In the genomic region with DNA sequence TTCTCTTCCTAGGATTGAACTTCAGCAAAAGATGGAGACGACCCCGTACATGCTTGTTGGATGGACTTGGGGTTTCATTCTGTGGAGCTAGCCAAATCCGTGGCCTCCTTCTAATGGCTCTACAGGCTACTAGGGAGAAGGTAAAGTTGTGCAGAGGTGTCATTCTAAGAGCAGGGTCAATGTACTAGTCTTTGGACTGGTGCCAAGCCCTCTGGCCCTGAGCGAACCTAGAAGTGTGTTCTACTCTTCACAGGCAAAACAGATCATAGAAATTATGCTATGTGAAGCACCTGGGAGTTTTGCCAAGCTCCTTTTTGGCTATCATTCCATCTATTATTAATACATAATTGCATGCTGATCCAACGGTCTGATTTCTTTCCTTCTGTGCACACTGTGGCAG, we compare ENCODE assay signal across 30 mouse cellular contexts.
DNase-seq lines count a peak whose midpoint lies in the region; ATAC-seq lines count a peak whose summit lies in the region.
"Had no signal": no experiment of that assay in that cellular context is flagged by ENCODE, and none has a peak within 500 bp of the region (broad histone marks: within the 10 kb centered on the region; RNA-seq: fewer than 3 reads in every experiment).

No protein-coding gene starts in this region.

- 78% methylated on average over 5 of the region's 5 CpGs for whole genome bisulfite sequencing in kidney, embryonic 15.5 days
- 80% methylated on average over 5 of the region's 5 CpGs for WGBS in midbrain, embryonic 16.5 days
- 83% methylated on average over 5 of the region's 5 CpGs for WGBS in heart, embryonic 10.5 days

- no peaks in the 10 kb centered on the region for H3K36me3 ChIP-seq in kidney, embryonic 15.5 days
- no peaks in the 10 kb centered on the region for H3K36me3 ChIP-seq in midbrain, embryonic 16.5 days (ENCODE audit: control insufficient read depth, insufficient read depth, low read length)
- no peaks in the 10 kb centered on the region for H3K36me3 ChIP-seq in heart, embryonic 10.5 days
- H3K36me3 ChIP-seq: embryonic facial prominence, embryonic 13.5 days; G1E; hindbrain, embryonic 10.5 days; hindbrain, embryonic 15.5 days; liver, embryonic 12.5 days; neural tube, embryonic 12.5 days had no signal

- peaks cover 52% of the 10 kb centered on the region for H3K27me3 ChIP-seq in kidney, embryonic 15.5 days
- H3K27me3 ChIP-seq in midbrain, embryonic 16.5 days (ENCODE audit: control insufficient read depth, insufficient read depth, low read depth, low read length) = no peaks in the 10 kb centered on the region
- H3K27me3 ChIP-seq in heart, embryonic 10.5 days (ENCODE audit: insufficient read depth, poor library complexity, severe bottlenecking) = no peaks in the 10 kb centered on the region
- H3K27me3 ChIP-seq: embryonic facial prominence, embryonic 13.5 days; hindbrain, embryonic 15.5 days; liver, embryonic 12.5 days; neural tube, embryonic 12.5 days had no signal

- no peak for ATAC-seq in kidney, embryonic 15.5 days (replicated peaks; ENCODE audit: low FRiP score)
- no peak for ATAC-seq in midbrain, embryonic 16.5 days
- ATAC-seq: forebrain, embryonic 16.5 days; inflammation-experienced regulatory T-cells, adult 6 months; liver, embryonic 12.5 days; liver, postnatal 0 days; Patski had no signal

- H3K27ac ChIP-seq in kidney, embryonic 15.5 days = no peak overlapping the region
- H3K27ac ChIP-seq in midbrain, embryonic 16.5 days (ENCODE audit: low read length) = no peak overlapping the region
- no peak overlapping the region for H3K27ac ChIP-seq in heart, embryonic 10.5 days
- H3K27ac ChIP-seq: embryonic facial prominence, embryonic 13.5 days; hindbrain, embryonic 10.5 days; hindbrain, embryonic 15.5 days; kidney, postnatal 0 days; layer of hippocampus, adult 2 months; liver, embryonic 12.5 days; neural tube, embryonic 12.5 days; stomach, postnatal 0 days had no signal

- H3K4me2 ChIP-seq in kidney, embryonic 15.5 days = no peak overlapping the region
- no peak overlapping the region for H3K4me2 ChIP-seq in midbrain, embryonic 16.5 days (ENCODE audit: low read length)
- H3K4me2 ChIP-seq: embryonic facial prominence, embryonic 13.5 days; hindbrain, embryonic 15.5 days; liver, embryonic 12.5 days; midbrain, embryonic 11.5 days; neural tube, embryonic 12.5 days had no signal

- no peak overlapping the region for H3K4me3 ChIP-seq in kidney, embryonic 15.5 days (replicated peaks)
- no peak overlapping the region for H3K4me3 ChIP-seq in midbrain, embryonic 16.5 days (ENCODE audit: low read depth, low read length)
- H3K4me3 ChIP-seq in heart, embryonic 10.5 days = no peak overlapping the region
- H3K4me3 ChIP-seq: embryonic facial prominence, embryonic 13.5 days; hindbrain, embryonic 10.5 days; hindbrain, embryonic 15.5 days; layer of hippocampus, adult 2 months; liver, embryonic 12.5 days; myocyte; neural tube, embryonic 12.5 days had no signal

- peak; percentile 2 for DNase-seq in adrenal gland, postnatal 25 days
- no peak for DNase-seq in adrenal gland, postnatal 4 days (ENCODE audit: low spot score in 2 of 2)
- DNase-seq in kidney, adult 9 months = peak; percentile 66
- DNase-seq in gonadal fat pad, adult 2 months (ENCODE audit: low read depth) = peak; percentile 33
- no peak for DNase-seq in heart, embryonic 10.5 days (ENCODE audit: low spot score)
- DNase-seq: cerebellum, adult 9-10 months; embryo, embryonic 11 days; heart, postnatal 14 days; liver, postnatal 0 days; lung, postnatal 36 days; right cerebral cortex, adult 18-20 months; right cerebral cortex, postnatal 4 days; thymus, adult 18-20 months; thymus, postnatal 25 days had no signal

- no peaks in the 10 kb centered on the region for H3K9me3 ChIP-seq in kidney, embryonic 15.5 days (replicated peaks)
- no peaks in the 10 kb centered on the region for H3K9me3 ChIP-seq in midbrain, embryonic 16.5 days (replicated peaks; ENCODE audit: control insufficient read depth, low read length, poor library complexity, severe bottlenecking)
- no peaks in the 10 kb centered on the region for H3K9me3 ChIP-seq in heart, embryonic 10.5 days
- H3K9me3 ChIP-seq: embryonic facial prominence, embryonic 13.5 days; G1E; hindbrain, embryonic 10.5 days; hindbrain, embryonic 15.5 days; liver, embryonic 12.5 days; neural tube, embryonic 12.5 days had no signal

- H3K4me1 ChIP-seq in kidney, embryonic 15.5 days = peaks cover 6% of the 10 kb centered on the region
- H3K4me1 ChIP-seq in midbrain, embryonic 16.5 days (ENCODE audit: control insufficient read depth, insufficient read depth, low read length) = no peaks in the 10 kb centered on the region
- no peaks in the 10 kb centered on the region for H3K4me1 ChIP-seq in heart, embryonic 10.5 days
- H3K4me1 ChIP-seq: embryonic facial prominence, embryonic 13.5 days; hindbrain, embryonic 10.5 days; hindbrain, embryonic 15.5 days; liver, embryonic 12.5 days; neural tube, embryonic 12.5 days had no signal

- no peak overlapping the region for H3K9ac ChIP-seq in kidney, embryonic 15.5 days
- H3K9ac ChIP-seq in midbrain, embryonic 16.5 days (ENCODE audit: low read depth, low read length) = no peak overlapping the region
- H3K9ac ChIP-seq: embryonic facial prominence, embryonic 13.5 days; hindbrain, embryonic 15.5 days; liver, embryonic 12.5 days; liver, postnatal 0 days; neural tube, embryonic 12.5 days had no signal

Comparison
In these comparisons a context has a peak if more than half of its experiments do, and no peak if none do; other contexts are left out.
1. DNase-seq: peak in adrenal gland, postnatal 25 days (single experiment), kidney, adult 9 months (single experiment) and gonadal fat pad, adult 2 months (single experiment); none in adrenal gland, postnatal 4 days (0 of 2) and heart, embryonic 10.5 days (single experiment).